Mouse (Mus musculus) G1E (cell line): ENCODE results near the gene Ptprs. TPM values are rescaled to one million over a fixed set of nuclear protein-coding genes. Genes with fewer than 3 reads are reported as not detected.

Source experiments
- ATAC-seq: 2 replicates; pipeline ENCODE4 v1.8.0; 2016; ENCODE audit warnings: mild to moderate bottlenecking; ENCODE audit not compliant: insufficient number of reproducible peaks, poor library complexity, low FRiP score, severe bottlenecking; ENCODE audit errors: extremely low read depth
- DNase-seq: peaks from one replicate; pipeline ENCODE4 v3.0.0; 2012; ENCODE audit warnings: low spot score
- H3K27me3 ChIP-seq: 2 replicates; pipeline ENCODE4 v1.6.1; 2012; ENCODE audit warnings: mild to moderate bottlenecking, low read length, inconsistent platforms; ENCODE audit not compliant: insufficient read depth
- H3K36me3 ChIP-seq: replicated peaks from 2 replicates; pipeline ENCODE3; 2012; ENCODE audit warnings: mild to moderate bottlenecking, inconsistent platforms
- H3K4me1 ChIP-seq: 2 replicates; pipeline ENCODE4 v1.6.1; 2012; ENCODE audit warnings: low read depth, low read length, inconsistent platforms, mixed read lengths; ENCODE audit not compliant: insufficient read depth
- H3K4me3 ChIP-seq: 2 replicates; pipeline ENCODE4 v1.5.1; 2012; ENCODE audit warnings: low read depth, mild to moderate bottlenecking, inconsistent platforms, low read length, moderate library complexity, mixed read lengths
- H3K9me3 ChIP-seq: replicated peaks from 2 replicates; pipeline ENCODE4 v1.6.1; 2012; ENCODE audit warnings: inconsistent platforms
- CTCF ChIP-seq: IDR thresholded peaks from 2 replicates; pipeline ENCODE4 v1.5.1; 2012; ENCODE audit warnings: low read depth, low read length, inconsistent platforms, mixed read lengths
- GATA1 ChIP-seq: IDR thresholded peaks from 2 replicates; pipeline ENCODE4 v1.6.1; 2012; ENCODE audit warnings: borderline replicate concordance, low read length, inconsistent platforms, mixed read lengths
- GATA2 ChIP-seq: IDR thresholded peaks from 2 replicates; pipeline ENCODE4 v1.6.1; 2012; ENCODE audit warnings: low read depth, low read length, inconsistent platforms, borderline replicate concordance
- POLR2AphosphoS5 ChIP-seq: IDR thresholded peaks from 2 replicates; pipeline ENCODE4 v1.6.1; 2012; ENCODE audit warnings: low read depth, low read length, inconsistent platforms; ENCODE audit not compliant: insufficient replicate concordance
- TAL1 ChIP-seq: conservative IDR thresholded peaks from 2 replicates; pipeline ENCODE4 v1.6.1; 2012; ENCODE audit warnings: low read depth, low read length, inconsistent platforms, mixed read lengths
- polyA plus RNA-seq: library from polyadenylated mRNA; stranded (reverse); fragments of >175 nt; gene quantifications from 2 replicates; pipeline ENCODE4 v1.2.3, GENCODE M21; 2012
- total RNA-seq, 2 experiments: library from RNA; stranded (forward) in 1 of 2; stranded (reverse) in 1 of 2; fragments of 200-1000 nt in 1 of 2; fragments of >200 nt in 1 of 2; fragmentation: Nextera tagmentation in 1 of 2; gene quantifications; 2 replicates each; pipeline ENCODE4 v1.2.3; 2014 to 2017

Ptprs gene
- total and polyA plus RNA-seq, 3 experiments: 16.7 to 83.6 (median 77.2) TPM

DNA sequence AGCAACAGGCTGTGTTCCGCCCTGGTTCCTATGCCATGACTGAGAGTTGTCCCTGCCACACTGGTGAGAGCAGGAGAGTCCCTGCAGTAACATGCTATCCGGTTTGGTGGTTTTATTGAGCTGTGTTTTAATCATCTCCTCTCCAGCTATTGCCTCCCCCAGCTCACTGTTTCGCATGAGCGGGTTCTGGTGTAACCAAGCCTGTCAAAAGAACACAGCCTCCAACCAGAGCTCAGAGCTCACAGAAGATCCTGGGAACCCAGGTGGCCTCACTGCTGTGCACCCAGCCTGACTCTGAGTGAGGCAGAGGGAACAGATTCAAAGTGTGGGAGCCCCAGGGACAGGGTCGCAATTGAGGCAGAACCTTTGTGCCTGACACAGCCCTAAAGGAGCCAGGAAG is 95.1 kb downstream of the Ptprs start:
- no peak for DNase-seq
- Histone ChIP-seq H3K4me1 (no peaks in the 10 kb centered on the region), H3K9me3 (no peaks in the 10 kb centered on the region), H3K4me3 (no peak overlapping the region), H3K27me3 (no peaks in the 10 kb centered on the region), H3K36me3 (peaks cover 97% of the 10 kb centered on the region)
- TF ChIP-seq POLR2AphosphoS5 (no peak), GATA2 (no peak), GATA1 (no peak), TAL1 (no peak), CTCF (no peak)
- no peak for ATAC-seq

DNA sequence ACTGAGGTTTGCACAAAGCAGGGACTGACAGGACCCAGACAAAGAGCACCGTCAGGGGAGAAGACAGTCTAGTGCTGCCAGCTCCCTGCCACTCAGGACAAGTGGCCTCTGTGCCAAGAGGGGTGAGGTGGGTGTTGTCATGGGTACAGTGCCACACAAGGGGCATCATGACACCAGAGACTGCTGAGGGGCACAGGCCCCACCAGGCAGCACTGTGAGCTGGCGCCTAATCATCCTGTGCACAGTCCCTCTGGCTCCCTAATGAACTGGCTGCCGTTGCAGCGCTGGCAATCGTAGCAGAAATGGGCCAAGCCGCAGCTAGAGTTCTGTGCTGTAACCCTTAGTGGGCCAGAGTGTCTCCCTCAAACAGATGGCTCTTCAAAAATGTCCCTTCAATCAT is 96.0 kb downstream of the Ptprs start:
- Histone ChIP-seq H3K4me3 (no peak overlapping the region), H3K27me3 (no peaks in the 10 kb centered on the region), H3K4me1 (no peaks in the 10 kb centered on the region), H3K9me3 (no peaks in the 10 kb centered on the region), H3K36me3 (peaks cover 97% of the 10 kb centered on the region)
- no peak for TF ChIP-seq CTCF
- no peak for TF ChIP-seq TAL1
- no peak for TF ChIP-seq POLR2AphosphoS5
- no peak for TF ChIP-seq GATA2
- no peak for TF ChIP-seq GATA1
- DNase-seq: no peak
- no peak for ATAC-seq

DNA sequence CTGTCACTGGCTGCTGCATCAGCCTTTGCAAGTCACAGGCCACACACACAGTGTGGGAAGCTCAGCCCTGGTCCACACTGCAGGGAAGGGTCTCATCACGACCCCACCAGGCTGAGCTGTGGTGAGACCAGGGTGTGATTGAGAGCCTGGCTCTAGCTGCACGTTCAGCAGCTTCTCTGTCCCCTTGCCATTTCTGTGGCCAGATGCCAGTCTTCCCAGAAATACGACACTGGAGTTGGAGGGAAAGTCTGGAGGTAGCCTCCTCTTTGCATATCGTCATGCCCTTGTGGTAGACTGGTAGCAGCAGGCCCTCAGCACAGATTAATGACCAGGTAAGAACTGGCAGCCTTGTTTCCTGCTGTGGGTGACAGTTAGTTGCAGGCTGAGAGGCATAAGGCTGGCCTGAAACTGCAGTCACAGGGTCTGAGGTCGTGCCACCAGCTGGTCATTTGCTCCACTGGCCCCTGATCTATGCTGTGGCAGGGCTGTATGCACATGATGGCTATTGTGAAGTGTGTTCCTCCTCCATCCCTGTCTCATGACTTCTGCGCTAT is 96.9 kb downstream of the Ptprs start:
- Histone ChIP-seq H3K27me3 (no peaks in the 10 kb centered on the region), H3K4me1 (no peaks in the 10 kb centered on the region), H3K36me3 (peaks cover 97% of the 10 kb centered on the region), H3K9me3 (no peaks in the 10 kb centered on the region), H3K4me3 (no peak overlapping the region)
- ATAC-seq (no peak), DNase-seq (no peak)
- no peak for TF ChIP-seq TAL1
- no peak for TF ChIP-seq GATA1
- TF ChIP-seq POLR2AphosphoS5: no peak
- TF ChIP-seq GATA2: no peak
- TF ChIP-seq CTCF: no peak

DNA sequence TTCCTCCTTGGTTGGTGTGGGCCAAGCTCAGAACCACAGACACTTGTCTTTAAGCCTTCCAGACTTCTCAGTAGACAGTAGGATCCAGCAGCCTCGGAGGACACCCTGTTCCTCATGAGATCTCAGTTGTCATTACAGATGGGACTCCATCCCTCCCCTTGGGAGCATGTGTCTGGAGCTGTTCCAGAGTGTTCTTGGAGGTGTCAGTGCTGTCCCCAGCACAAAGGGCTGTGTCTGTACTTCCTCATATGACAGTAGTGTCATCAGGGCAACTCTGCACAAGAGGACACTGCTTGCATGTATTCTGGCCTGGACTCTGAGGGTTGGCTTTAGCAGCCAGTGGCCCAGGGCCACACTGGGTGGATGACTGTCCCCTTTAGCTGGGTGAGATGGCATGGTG is 101.4 kb downstream of the Ptprs start:
- peaks cover 100% of the 10 kb centered on the region for H3K36me3 ChIP-seq
- no peak for TF ChIP-seq CTCF
- no peak for TF ChIP-seq GATA2
- TF ChIP-seq POLR2AphosphoS5: no peak
- no peak for TF ChIP-seq GATA1
- no peak for TF ChIP-seq TAL1
- no peak overlapping the region for H3K4me3 ChIP-seq
- H3K9me3 ChIP-seq: no peaks in the 10 kb centered on the region
- DNase-seq (no peak), ATAC-seq (no peak)
- no peaks in the 10 kb centered on the region for H3K27me3 ChIP-seq
- no peaks in the 10 kb centered on the region for H3K4me1 ChIP-seq

DNA sequence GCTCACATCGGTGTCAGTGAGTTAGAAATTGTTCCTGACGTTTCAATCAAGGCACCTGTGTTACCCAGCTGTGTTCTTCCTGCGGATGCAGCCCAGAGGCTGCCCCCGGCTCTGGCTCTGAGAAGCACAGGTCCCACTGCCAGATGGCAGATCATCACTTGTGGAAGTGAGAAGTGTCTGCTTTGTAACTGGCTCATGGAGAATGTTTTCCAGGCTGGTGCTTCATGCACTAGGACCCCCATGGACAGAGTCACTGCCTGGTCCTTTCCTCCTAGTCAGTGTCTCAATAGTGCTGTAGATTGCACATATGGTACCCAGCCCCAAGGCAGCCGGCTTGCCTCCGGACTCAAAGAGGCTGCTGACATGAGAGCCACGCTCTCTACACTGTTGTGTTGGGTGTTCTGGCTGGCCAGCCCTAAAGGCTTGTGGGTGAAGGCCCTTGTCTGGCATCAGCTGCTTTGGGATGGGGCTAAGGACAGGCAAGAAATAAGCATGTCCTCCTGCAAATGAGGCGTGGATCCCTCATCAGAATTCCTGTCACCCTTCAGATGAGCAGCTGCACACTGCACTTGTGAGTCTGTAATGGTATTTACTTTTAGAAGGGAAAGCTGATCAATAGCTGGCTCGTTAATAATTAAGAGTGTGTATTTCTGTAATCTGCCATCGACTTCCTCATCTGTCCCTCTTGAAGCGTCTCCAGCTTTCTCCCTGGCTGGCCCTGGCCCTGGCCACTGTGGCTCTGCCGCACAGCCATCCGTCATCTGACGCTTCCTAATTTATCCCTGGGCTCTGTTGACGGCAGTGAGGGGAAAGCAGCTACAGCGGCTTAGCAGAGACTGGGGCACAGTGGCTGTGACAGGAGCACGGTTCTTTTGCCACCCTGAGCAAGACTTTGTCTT is 102.9 kb downstream of the Ptprs start:
- TF ChIP-seq GATA1 (no peak), POLR2AphosphoS5 (no peak), CTCF (no peak), GATA2 (no peak), TAL1 (no peak)
- H3K27me3 ChIP-seq: no peaks in the 10 kb centered on the region
- H3K4me3 ChIP-seq: no peak overlapping the region
- H3K9me3 ChIP-seq: no peaks in the 10 kb centered on the region
- DNase-seq (no peak), ATAC-seq (no peak)
- peaks cover 100% of the 10 kb centered on the region for H3K36me3 ChIP-seq
- H3K4me1 ChIP-seq: no peaks in the 10 kb centered on the region

DNA sequence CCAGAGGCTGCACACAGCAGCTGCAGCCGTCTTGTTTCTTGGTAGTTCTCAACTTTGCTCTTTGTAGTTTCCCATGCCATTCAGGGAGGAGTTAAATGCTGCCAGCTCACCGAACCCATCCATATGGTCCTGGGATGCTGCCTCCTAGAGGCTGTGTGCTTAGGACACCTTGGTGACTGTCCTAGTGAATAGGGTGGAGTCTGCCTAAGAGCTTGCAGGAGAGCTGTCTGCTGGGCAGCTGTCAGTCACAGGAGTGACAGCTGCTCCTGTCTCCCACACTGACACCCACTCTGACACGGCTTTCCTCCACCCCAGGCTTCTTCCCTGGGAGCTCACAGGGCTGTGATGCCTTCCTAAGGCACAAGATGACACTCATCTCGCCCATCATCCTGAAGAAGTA is 104.2 kb downstream of the Ptprs start:
- H3K4me3 ChIP-seq: no peak overlapping the region
- no peak for TF ChIP-seq TAL1
- H3K27me3 ChIP-seq: no peaks in the 10 kb centered on the region
- ATAC-seq: no peak
- H3K36me3 ChIP-seq: peaks cover 100% of the 10 kb centered on the region
- no peaks in the 10 kb centered on the region for H3K4me1 ChIP-seq
- no peak for DNase-seq
- no peaks in the 10 kb centered on the region for H3K9me3 ChIP-seq
